Mouse (Mus musculus) spleen, postnatal 0 days (tissue): ENCODE results near the gene Gpx1. TPM values are rescaled to one million over a fixed set of nuclear protein-coding genes. Genes with fewer than 3 reads are reported as not detected.

ENCODE experiments used
- polyA plus RNA-seq: library from polyadenylated mRNA; unstranded; fragments of >200 nt; fragmentation: Nextera tagmentation; extraction: Ambion mirVana; gene quantifications from 2 replicates; pipeline ENCODE4 v1.2.1, GENCODE M21; 2015

Gpx1 gene
- polyA plus RNA-seq: 5,787 and 6,504 TPM in 2 replicates

GRCm38 (mm10) chr9:108338886-108339781, at the start of gene Gpx1:
Gene Gpx1 (plus strand): TSS chr9:108338903.

GRCm38 (mm10) chr9:108290016-108290750, 48.5 kb upstream of the Gpx1 start, which contains the start of gene Nicn1:
Gene Nicn1 (plus strand): TSS chr9:108290429.

GRCm38 (mm10) chr9:108296453-108297355, 42.0 kb upstream of the Gpx1 start, which contains the start of gene Amt:
Gene Amt (plus strand): TSS chr9:108296853.

GRCm38 (mm10) chr9:108305629-108306520, 32.8 kb upstream of the Gpx1 start, which contains the start of the genes Rhoa and Tcta:
Gene Rhoa (plus strand): TSS chr9:108306129.
Gene Tcta (minus strand): TSS chr9:108306160.

GRCm38 (mm10) chr9:108347540-108348289, 9.0 kb downstream of the Gpx1 start, which contains the start of gene Usp4:
Gene Usp4 (plus strand): TSS chr9:108347853.

Other genes with a start within 250 kb of the Gpx1 start
- 130 and 136 TPM in 2 replicates for gene Apeh, start 244.3 kb upstream of the Gpx1 start, polyA plus RNA-seq
- gene Bsn, start 148.5 kb upstream of the Gpx1 start, polyA plus RNA-seq: 2.9 TPM in 2 replicates
- gene Dag1, start 74.9 kb upstream of the Gpx1 start, polyA plus RNA-seq: 16.9 and 19.2 TPM in 2 replicates
- 5.2 and 6.5 TPM in 2 replicates for gene Nicn1, start 48.5 kb upstream of the Gpx1 start, polyA plus RNA-seq
- gene Amt, start 42.0 kb upstream of the Gpx1 start, polyA plus RNA-seq: 1.3 and 1.7 TPM in 2 replicates
- 256 and 274 TPM in 2 replicates for gene Rhoa, start 32.8 kb upstream of the Gpx1 start, polyA plus RNA-seq
- gene Tcta, start 32.7 kb upstream of the Gpx1 start, polyA plus RNA-seq: 16.6 and 19.3 TPM in 2 replicates
- 61.2 and 62.7 TPM in 2 replicates for gene Usp4, start 8.9 kb downstream of the Gpx1 start, polyA plus RNA-seq
- 0.54 and 0.85 TPM in 2 replicates for gene 1700102P08Rik, start 53.9 kb downstream of the Gpx1 start, polyA plus RNA-seq
- 0.32 and 0.34 TPM in 2 replicates for gene Ccdc36, start 89.6 kb downstream of the Gpx1 start, polyA plus RNA-seq
- not detected in 2 replicates for gene BC048562, start 97.6 kb downstream of the Gpx1 start, polyA plus RNA-seq
- 20.1 and 25.2 TPM in 2 replicates for gene Ccdc71, start 121.6 kb downstream of the Gpx1 start, polyA plus RNA-seq
- gene Klhdc8b, start 122.7 kb downstream of the Gpx1 start, polyA plus RNA-seq: 16.0 and 20.4 TPM in 2 replicates
- 8.5 and 13.8 TPM in 2 replicates for gene Lamb2, start 140.8 kb downstream of the Gpx1 start, polyA plus RNA-seq
- gene Usp19, start 151.7 kb downstream of the Gpx1 start, polyA plus RNA-seq: 26.9 and 32.9 TPM in 2 replicates
- gene Qars, start 168.8 kb downstream of the Gpx1 start, polyA plus RNA-seq: 66.4 and 70.2 TPM in 2 replicates
- gene Qrich1, start 177.9 kb downstream of the Gpx1 start, polyA plus RNA-seq: 44.9 and 46.3 TPM in 2 replicates
- gene Impdh2, start 221.4 kb downstream of the Gpx1 start, polyA plus RNA-seq: 133 and 142 TPM in 2 replicates
- 35.2 and 36.8 TPM in 2 replicates for gene Ndufaf3, start 228.5 kb downstream of the Gpx1 start, polyA plus RNA-seq
- gene Dalrd3, start 231.0 kb downstream of the Gpx1 start, polyA plus RNA-seq: 41.3 and 48.5 TPM in 2 replicates
- gene Wdr6, start 239.8 kb downstream of the Gpx1 start, polyA plus RNA-seq: 14.2 and 15.7 TPM in 2 replicates